Mouse (Mus musculus): ENCODE measurements around the gene Crybg2. TPM values are rescaled to one million over a fixed set of nuclear protein-coding genes. Genes with fewer than 3 reads are reported as not detected.

Gene Crybg2
- polyA plus RNA-seq, 1 experiment from 2014 or later: 0.89 TPM

DNA sequence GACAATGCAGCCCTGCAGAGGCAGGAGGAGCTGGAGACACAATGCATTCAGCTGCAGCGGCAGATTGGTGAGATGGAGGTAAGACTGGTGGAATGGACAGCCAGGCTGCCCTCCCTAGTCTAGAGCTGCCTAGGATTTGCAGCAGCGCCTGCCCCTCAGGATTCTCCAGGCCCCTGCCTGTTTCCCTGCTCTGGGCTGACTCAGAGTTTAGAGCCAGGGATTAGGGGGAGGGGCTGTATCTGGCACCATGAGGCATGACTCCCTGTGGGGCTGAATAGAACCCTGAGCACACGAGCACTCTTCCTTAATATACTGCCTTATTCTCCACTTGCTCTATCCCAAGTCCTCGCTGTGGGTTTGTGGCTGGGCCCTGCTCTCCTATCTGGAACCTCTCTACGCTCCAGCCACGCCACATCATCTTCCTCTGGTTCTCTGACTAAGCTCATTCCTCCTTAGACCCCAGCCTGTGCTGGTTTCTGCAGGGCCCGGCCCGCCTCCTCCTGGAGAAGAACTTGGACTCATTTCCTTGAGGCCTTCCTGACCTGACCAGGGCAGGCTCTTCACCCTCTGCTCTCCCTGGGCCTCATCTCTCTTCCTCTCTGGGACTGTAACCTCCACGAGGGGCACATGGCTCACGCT, 52.9 kb downstream of the Crybg2 start:
- WGBS: 39% methylated on average over 10 of the region's 10 CpGs
- DNase-seq (ENCODE audit: low spot score, missing footprints) (peak; percentile 85), ATAC-seq (ENCODE audit: low FRiP score) (peak; percentile 73)
- Histone ChIP-seq H3K9me3 (ENCODE audit: control insufficient read depth, low read length) (no peaks in the 10 kb centered on the region), H3K9ac (ENCODE audit: low read length) (peak overlapping the region; percentile 47; the same call in 1 of the 2 replicates), H3K27ac (ENCODE audit: low read depth, low read length) (no peak overlapping the region; the same call in 1 of the 2 replicates), H3K4me1 (ENCODE audit: control insufficient read depth, insufficient read depth, low read length) (peaks cover 12% of the 10 kb centered on the region), H3K36me3 (ENCODE audit: control insufficient read depth, insufficient read depth, low read length) (no peaks in the 10 kb centered on the region), H3K4me3 (ENCODE audit: low read depth, low read length) (no peak overlapping the region), H3K27me3 (ENCODE audit: control insufficient read depth, insufficient read depth, low read length) (no peaks in the 10 kb centered on the region), H3K4me2 (no peak overlapping the region)

GRCm38 (mm10) chr4:134114038-134114437, 53.4 kb downstream of the Crybg2 start:
- Histone ChIP-seq H3K4me1 (ENCODE audit: control insufficient read depth, insufficient read depth, low read length) (peaks cover 12% of the 10 kb centered on the region), H3K27me3 (ENCODE audit: control insufficient read depth, insufficient read depth, low read length) (no peaks in the 10 kb centered on the region), H3K27ac (ENCODE audit: low read depth, low read length) (no peak overlapping the region), H3K4me2 (no peak overlapping the region), H3K36me3 (ENCODE audit: control insufficient read depth, insufficient read depth, low read length) (no peaks in the 10 kb centered on the region), H3K9me3 (ENCODE audit: control insufficient read depth, low read length) (no peaks in the 10 kb centered on the region), H3K9ac (ENCODE audit: low read length) (no peak overlapping the region), H3K4me3 (ENCODE audit: low read depth, low read length) (no peak overlapping the region)
- DNase-seq (ENCODE audit: low spot score, missing footprints) (no peak), ATAC-seq (ENCODE audit: low FRiP score) (no peak)
- WGBS: 91% methylated on average over 4 of the region's 4 CpGs

GRCm38 (mm10) chr4:134115215-134116144, 54.9 kb downstream of the Crybg2 start:
- no peak overlapping the region for H3K9ac ChIP-seq (ENCODE audit: low read length)
- H3K4me1 ChIP-seq (ENCODE audit: control insufficient read depth, insufficient read depth, low read length): peaks cover 12% of the 10 kb centered on the region
- H3K27me3 ChIP-seq (ENCODE audit: control insufficient read depth, insufficient read depth, low read length): no peaks in the 10 kb centered on the region
- H3K36me3 ChIP-seq (ENCODE audit: control insufficient read depth, insufficient read depth, low read length): no peaks in the 10 kb centered on the region
- H3K9me3 ChIP-seq (ENCODE audit: control insufficient read depth, low read length): no peaks in the 10 kb centered on the region
- no peak overlapping the region for H3K4me3 ChIP-seq (ENCODE audit: low read depth, low read length)
- no peak overlapping the region for H3K27ac ChIP-seq (ENCODE audit: low read depth, low read length)
- no peak overlapping the region for H3K4me2 ChIP-seq
- DNase-seq (ENCODE audit: low spot score, missing footprints) (no peak), ATAC-seq (ENCODE audit: low FRiP score) (no peak)
- WGBS: 90% methylated on average over 16 of the region's 16 CpGs

DNA sequence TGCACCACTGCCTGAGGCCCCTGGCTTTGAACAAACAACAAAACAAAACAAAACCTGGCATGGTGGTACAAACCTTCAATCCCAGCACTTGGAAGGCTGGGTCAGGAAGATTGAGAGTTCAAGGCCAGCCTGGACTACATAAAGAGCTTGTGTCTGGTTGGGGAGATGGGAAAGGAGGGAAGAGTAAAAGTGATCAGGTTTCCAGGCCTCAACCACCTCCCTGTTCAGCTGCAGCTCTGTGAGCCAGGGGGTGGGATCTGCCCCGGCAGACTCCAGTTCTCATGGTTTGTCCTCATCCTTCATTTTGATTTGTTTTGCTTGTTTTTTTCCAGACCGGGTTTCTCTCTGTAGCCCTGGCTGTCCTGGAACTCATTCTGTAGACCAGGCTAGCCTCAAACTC, 55.9 kb downstream of the Crybg2 start:
- DNase-seq (ENCODE audit: low spot score, missing footprints) (no peak), ATAC-seq (ENCODE audit: low FRiP score) (no peak)
- H3K4me1 ChIP-seq (ENCODE audit: control insufficient read depth, insufficient read depth, low read length): peaks cover 12% of the 10 kb centered on the region
- no peak overlapping the region for H3K4me3 ChIP-seq (ENCODE audit: low read depth, low read length)
- WGBS: 90% methylated on average over 2 of the region's 2 CpGs
- H3K4me2 ChIP-seq: no peak overlapping the region
- no peaks in the 10 kb centered on the region for H3K27me3 ChIP-seq (ENCODE audit: control insufficient read depth, insufficient read depth, low read length)
- no peak overlapping the region for H3K9ac ChIP-seq (ENCODE audit: low read length)
- H3K36me3 ChIP-seq (ENCODE audit: control insufficient read depth, insufficient read depth, low read length): no peaks in the 10 kb centered on the region
- H3K9me3 ChIP-seq (ENCODE audit: control insufficient read depth, low read length): no peaks in the 10 kb centered on the region
- no peak overlapping the region for H3K27ac ChIP-seq (ENCODE audit: low read depth, low read length)

- WGBS: 90% methylated on average over 8 of the region's 8 CpGs
Observed at GRCm38 (mm10) chr4:134117012-134117411, 56.4 kb downstream of the Crybg2 start.

DNA sequence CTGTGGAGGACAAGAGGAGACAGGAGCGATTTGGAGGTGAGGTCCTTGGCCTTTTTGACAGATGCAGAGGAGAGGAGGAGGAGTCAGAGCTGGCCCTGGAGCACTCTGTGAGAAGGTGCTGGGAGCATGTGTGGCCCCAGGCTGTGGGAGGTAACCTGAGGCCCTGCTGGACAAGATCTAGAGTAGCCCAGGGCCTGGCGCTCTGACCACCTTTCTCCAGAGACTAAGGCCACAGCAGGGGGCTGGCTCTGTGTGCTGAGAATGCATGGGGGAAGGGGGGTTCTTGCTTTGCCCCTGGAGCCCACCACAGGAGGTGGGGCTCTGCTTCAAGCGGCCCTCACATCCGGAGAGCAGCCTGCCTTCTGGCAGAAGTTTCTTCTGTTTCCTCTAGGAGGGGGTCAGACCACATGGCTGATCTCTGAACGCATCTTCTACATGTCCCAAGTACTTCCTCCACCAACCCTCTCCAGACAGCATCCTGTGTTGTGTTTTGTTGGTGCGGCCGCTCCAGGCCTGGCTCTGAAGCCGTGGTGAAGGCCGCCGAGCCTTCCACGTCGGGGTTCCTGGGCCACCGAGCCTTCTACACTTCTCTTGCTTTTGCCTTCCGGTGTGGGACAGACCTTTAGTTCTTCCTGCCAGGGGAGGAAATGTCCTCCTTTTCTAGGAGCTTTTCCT, 57.6 kb downstream of the Crybg2 start:
- H3K4me3 ChIP-seq (ENCODE audit: low read depth, low read length): no peak overlapping the region
- no peaks in the 10 kb centered on the region for H3K9me3 ChIP-seq (ENCODE audit: control insufficient read depth, low read length)
- H3K9ac ChIP-seq (ENCODE audit: low read length): no peak overlapping the region
- no peak overlapping the region for H3K27ac ChIP-seq (ENCODE audit: low read depth, low read length)
- no peaks in the 10 kb centered on the region for H3K27me3 ChIP-seq (ENCODE audit: control insufficient read depth, insufficient read depth, low read length)
- DNase-seq (ENCODE audit: low spot score, missing footprints) (no peak), ATAC-seq (ENCODE audit: low FRiP score) (no peak)
- 76% methylated on average over 14 of the region's 14 CpGs for WGBS
- no peak overlapping the region for H3K4me2 ChIP-seq
- H3K36me3 ChIP-seq (ENCODE audit: control insufficient read depth, insufficient read depth, low read length): no peaks in the 10 kb centered on the region
- peaks cover 8% of the 10 kb centered on the region for H3K4me1 ChIP-seq (ENCODE audit: control insufficient read depth, insufficient read depth, low read length)

More at GRCm38 (mm10) chr4:134117012-134117411, 56.4 kb downstream of the Crybg2 start:
- Histone ChIP-seq H3K4me2 (no peak overlapping the region), H3K4me1 (ENCODE audit: control insufficient read depth, insufficient read depth, low read length) (peaks cover 12% of the 10 kb centered on the region), H3K27me3 (ENCODE audit: control insufficient read depth, insufficient read depth, low read length) (no peaks in the 10 kb centered on the region), H3K4me3 (ENCODE audit: low read depth, low read length) (no peak overlapping the region), H3K9me3 (ENCODE audit: control insufficient read depth, low read length) (no peaks in the 10 kb centered on the region), H3K27ac (ENCODE audit: low read depth, low read length) (no peak overlapping the region), H3K36me3 (ENCODE audit: control insufficient read depth, insufficient read depth, low read length) (no peaks in the 10 kb centered on the region), H3K9ac (ENCODE audit: low read length) (no peak overlapping the region)
- DNase-seq (ENCODE audit: low spot score, missing footprints): peak; percentile 77
- no peak for ATAC-seq (ENCODE audit: low FRiP score)

DNA sequence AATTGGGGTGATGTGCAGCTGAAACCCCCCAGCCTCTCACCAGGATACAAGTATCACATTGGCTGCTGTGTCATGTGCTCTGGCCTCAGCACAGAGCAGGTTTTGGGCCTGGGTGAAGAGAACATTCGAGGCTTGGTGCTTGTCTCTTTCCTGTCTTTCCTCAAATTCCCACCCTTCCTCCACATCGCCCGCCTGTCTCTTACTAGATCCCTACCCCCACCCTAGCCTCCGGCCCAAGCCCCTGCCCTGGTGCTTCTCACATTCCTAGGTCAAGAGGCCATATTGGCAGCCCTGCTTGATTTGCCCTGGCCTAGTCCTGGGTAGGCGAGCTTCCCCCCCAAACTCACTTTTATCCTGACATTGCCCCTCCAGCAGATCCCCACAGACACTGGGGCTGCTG, 58.4 kb downstream of the Crybg2 start:
- Histone ChIP-seq H3K9me3 (ENCODE audit: control insufficient read depth, low read length) (no peaks in the 10 kb centered on the region), H3K27ac (ENCODE audit: low read depth, low read length) (no peak overlapping the region), H3K27me3 (ENCODE audit: control insufficient read depth, insufficient read depth, low read length) (no peaks in the 10 kb centered on the region), H3K9ac (ENCODE audit: low read length) (no peak overlapping the region; the same call in 1 of the 2 replicates), H3K4me3 (ENCODE audit: low read depth, low read length) (no peak overlapping the region), H3K4me1 (ENCODE audit: control insufficient read depth, insufficient read depth, low read length) (peaks cover under 1% of the 10 kb centered on the region; the same call in 1 of the 2 replicates), H3K4me2 (no peak overlapping the region), H3K36me3 (ENCODE audit: control insufficient read depth, insufficient read depth, low read length) (no peaks in the 10 kb centered on the region)
- 78% methylated on average over 5 of the region's 5 CpGs for WGBS
- ATAC-seq (ENCODE audit: low FRiP score) (no peak), DNase-seq (ENCODE audit: low spot score, missing footprints) (peak; percentile 67)

GRCm38 (mm10) chr4:134119644-134120043, 59.0 kb downstream of the Crybg2 start:
- 68% methylated on average over 9 of the region's 9 CpGs for whole genome bisulfite sequencing
- H3K27ac ChIP-seq (ENCODE audit: low read depth, low read length): no peak overlapping the region
- H3K4me1 ChIP-seq (ENCODE audit: control insufficient read depth, insufficient read depth, low read length): no peaks in the 10 kb centered on the region
- H3K9ac ChIP-seq (ENCODE audit: low read length): no peak overlapping the region
- H3K4me2 ChIP-seq: no peak overlapping the region
- no peaks in the 10 kb centered on the region for H3K27me3 ChIP-seq (ENCODE audit: control insufficient read depth, insufficient read depth, low read length)
- no peak for ATAC-seq (ENCODE audit: low FRiP score)
- no peak overlapping the region for H3K4me3 ChIP-seq (ENCODE audit: low read depth, low read length)
- H3K9me3 ChIP-seq (ENCODE audit: control insufficient read depth, low read length): no peaks in the 10 kb centered on the region
- DNase-seq (ENCODE audit: low spot score, missing footprints): peak; percentile 86
- no peaks in the 10 kb centered on the region for H3K36me3 ChIP-seq (ENCODE audit: control insufficient read depth, insufficient read depth, low read length)
